Mouse (Mus musculus) 3134 (cell line): ENCODE measurements around the gene Rhbdl3.
A peak's percentile ranks its signal among the peaks of the same experiment; 100 is the strongest.

Experiments used
- DNase-seq: peaks from one replicate; pipeline ENCODE4 v3.0.0-alpha.2; 2011; ENCODE audit warnings: low spot score; ENCODE audit not compliant: insufficient read length; ENCODE audit errors: extremely low read depth

Rhbdl3 gene

GRCm38 (mm10) chr11:80300551-80301315 lies at the start of gene Rhbdl3:
Gene Rhbdl3, plus strand, starts transcription at chr11:80300912.
- DNase-seq = no peak

DNA sequence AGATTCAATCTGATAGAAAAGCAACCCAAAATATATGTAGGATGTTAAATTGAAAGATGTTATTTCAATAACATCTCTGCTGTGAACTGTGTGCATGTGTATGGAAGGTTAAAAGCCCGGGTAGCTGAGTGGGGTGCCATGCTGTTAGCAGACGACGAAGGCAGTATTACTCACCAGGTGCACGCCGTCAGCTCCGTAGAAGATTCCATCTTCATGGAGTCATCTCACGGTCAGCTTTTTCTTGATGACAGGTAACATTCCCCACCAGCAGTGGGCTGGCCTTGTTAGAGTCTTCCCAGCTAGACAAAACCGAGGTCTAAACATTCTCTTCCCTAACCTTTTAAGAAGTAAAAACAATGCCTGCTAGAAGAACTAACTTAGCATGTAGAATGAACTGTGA lies 36.6 kb upstream of the Rhbdl3 start:
- DNase-seq = no peak

GRCm38 (mm10) chr11:80271096-80271495 lies 29.6 kb upstream of the Rhbdl3 start:
- no peak for DNase-seq

- DNase-seq = no peak
Observed at GRCm38 (mm10) chr11:80275011-80275410, 25.7 kb upstream of the Rhbdl3 start.

- no peak for DNase-seq
Observed at GRCm38 (mm10) chr11:80278054-80278453, 22.7 kb upstream of the Rhbdl3 start.

- no peak for DNase-seq
Observed at GRCm38 (mm10) chr11:80283786-80284185, 16.9 kb upstream of the Rhbdl3 start.

DNA sequence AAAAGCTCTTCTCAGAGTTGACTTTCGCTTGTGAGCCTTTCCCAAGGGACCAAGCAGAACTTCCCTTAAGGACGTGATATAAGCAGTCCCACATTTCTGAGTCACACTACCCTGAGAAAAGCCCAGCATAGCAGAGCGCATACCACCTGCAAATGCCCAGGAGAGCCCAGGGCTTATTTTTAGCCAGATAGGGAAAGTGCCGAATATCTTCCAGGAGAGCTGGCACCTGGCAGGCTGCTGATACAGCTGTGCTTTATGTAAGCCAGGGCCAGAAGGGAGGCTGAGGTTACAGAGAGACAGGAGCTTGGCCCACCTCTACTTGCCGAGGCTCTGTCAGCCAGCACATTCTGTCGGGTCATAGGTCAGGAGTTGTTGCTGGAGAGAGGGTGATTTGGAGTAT lies 16.1 kb upstream of the Rhbdl3 start:
- DNase-seq = peak; percentile 40

GRCm38 (mm10) chr11:80287150-80287549 lies 13.6 kb upstream of the Rhbdl3 start:
- DNase-seq = peak; percentile 30

- DNase-seq = no peak
Observed at GRCm38 (mm10) chr11:80289701-80290445, 10.8 kb upstream of the Rhbdl3 start.

DNA sequence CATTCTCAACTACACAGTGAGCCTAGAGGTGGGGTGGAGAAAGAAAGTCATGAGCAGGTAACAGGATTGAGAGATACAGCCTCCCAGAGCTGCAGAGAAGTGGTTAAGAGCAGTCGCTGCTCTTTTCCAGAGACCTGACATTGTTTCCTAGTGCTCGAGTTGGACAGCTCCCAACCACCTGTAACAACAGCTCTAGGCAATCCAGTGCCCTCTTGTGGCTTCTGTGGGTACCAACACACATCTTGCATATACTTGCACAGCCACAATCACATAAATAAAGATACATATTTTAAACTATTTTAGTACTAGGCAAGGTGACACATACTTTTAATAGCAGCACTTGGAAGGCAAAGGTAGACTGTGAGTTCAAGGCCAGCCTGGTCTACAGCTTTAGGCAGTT lies 9.7 kb upstream of the Rhbdl3 start:
- DNase-seq = no peak

DNA sequence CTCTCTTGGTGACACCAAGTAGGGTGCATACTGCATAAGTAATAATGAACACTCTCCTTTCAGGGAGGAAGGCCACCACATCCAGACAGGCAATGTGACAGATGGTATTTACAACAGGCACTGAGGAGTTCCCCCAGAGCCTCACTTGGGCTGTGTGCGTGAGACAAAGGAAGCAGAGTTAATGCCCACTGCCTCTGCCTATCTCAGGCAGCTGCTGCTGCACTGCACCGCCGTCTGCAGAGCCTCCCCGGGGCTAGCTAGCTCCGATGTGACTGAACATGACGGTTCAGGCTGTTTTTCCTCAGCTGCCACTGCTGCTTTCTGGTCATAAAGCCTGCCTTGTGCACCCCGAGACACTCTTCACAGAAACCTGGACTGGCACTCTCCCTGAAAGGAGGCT lies 8.2 kb upstream of the Rhbdl3 start:
- DNase-seq = no peak

DNA sequence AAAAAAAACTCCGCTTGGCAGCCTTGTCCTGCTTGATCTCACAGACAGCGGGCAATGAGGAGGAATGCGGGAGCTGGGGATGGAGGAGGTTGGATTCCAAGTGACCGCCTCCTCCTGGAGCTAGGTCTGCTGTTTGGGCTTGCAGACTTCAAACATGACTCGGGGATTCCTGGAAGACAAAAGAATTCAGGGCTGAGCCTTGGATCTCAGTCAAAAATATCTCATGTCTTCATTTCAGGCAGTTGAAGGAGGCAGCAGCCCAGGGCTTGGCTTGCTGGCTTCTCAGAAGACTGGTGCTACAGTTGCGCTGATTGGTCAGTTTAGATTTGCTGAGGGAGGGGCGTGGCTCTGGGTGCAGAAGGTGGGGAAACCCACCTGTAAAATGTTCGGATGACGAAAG lies 5.6 kb upstream of the Rhbdl3 start:
- DNase-seq = no peak

- DNase-seq = no peak
Observed at GRCm38 (mm10) chr11:80295785-80296184, 4.9 kb upstream of the Rhbdl3 start.

- DNase-seq = no peak
Observed at GRCm38 (mm10) chr11:80299513-80300235, 1.0 kb upstream of the Rhbdl3 start.

GRCm38 (mm10) chr11:80301316-80302045 lies 769 bp downstream of the Rhbdl3 start:
- DNase-seq = no peak

DNA sequence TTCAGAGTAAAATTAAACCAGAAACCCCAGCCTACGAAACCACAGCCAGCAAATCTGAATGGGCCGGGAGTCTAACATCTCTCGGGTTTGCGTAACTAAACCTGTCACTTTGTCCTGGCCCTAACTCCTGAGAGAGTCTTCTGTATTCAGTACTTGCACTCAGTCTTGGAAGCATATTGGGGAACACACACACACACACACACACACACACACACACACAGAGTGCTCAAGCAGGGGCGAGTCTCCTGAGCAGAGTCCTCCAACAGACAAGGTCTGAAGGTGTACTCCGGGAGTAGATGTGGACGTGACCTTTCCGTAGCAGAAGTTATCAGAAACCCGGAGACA lies 1.3 kb downstream of the Rhbdl3 start:
- no peak for DNase-seq

DNA sequence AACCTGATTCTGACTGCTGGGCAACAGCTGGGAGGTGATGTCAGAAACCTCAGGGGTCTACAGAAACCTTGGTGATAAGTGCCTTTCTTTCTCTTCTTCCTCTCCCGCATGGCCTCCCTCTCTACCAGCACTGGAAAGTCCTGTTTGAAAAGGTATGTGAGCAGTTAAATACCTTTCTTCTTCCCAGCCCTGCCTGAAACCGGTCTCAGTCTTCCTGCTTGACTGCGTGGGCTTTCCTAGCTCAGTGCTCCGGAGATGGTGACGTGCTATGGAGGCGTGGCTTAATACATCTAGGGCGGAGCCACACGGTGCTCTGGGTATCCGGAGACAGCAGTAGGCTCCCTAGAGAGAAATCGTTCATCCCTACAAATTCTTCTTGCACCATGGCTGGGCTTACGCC lies 1.8 kb downstream of the Rhbdl3 start:
- no peak for DNase-seq

DNA sequence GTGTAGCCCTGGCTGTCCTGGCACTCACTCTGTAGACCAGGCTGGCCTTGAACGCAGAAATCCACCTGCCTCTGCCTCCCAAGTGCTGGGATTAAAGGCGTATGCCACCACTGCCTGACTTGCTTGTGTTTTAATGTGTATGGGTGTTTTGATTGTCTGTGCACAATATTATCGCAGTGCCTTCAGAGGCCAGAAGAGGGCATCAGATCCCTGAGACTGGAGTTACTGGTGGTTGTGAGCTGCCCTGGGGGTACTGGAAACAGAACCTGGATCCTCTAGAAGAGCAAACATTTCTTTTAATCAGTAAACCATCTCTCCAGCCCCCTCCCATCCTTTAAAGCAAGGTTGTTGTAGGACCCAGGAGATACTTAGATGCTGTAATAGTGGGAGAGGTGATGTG lies 3.0 kb downstream of the Rhbdl3 start:
- DNase-seq = no peak

DNA sequence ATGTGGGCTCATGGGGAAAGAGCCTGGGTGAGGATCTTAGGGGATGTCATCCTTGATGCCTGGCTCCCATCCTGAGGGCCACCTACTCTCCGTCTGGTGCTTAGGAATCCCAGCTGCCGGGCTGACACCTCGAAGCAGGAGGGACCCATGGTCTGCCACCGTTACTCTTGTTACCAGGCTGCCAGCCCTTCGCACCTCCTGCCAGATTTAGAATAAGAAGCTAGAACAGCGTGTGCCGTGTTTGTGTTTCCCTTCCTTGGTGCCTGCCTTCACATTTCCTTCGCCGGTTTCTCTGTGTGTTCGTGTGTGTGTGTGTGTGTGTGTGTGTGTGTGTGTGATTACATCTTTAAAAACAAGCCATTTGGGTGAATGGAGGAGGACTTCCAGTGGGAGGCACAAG lies 4.1 kb downstream of the Rhbdl3 start:
- DNase-seq = no peak

DNA sequence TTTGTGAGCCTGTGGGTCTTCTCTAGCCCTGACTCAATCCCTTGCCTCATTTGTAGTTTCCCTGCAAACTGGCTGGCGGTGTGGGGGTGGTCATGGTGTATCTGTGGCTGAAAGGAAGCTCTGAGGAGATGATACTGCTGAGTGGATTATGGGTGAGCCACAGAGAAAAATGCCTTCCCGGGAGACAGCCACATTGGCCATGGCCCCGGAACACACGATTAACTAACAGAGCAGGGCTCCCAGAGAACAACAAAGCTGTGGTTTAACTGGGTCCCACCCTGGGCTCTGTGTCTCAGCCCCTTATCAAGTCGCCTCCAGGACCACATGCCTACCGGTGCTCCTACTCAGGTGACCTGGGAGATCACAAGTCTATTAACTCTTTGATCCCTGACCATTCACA lies 7.8 kb downstream of the Rhbdl3 start:
- DNase-seq = no peak

GRCm38 (mm10) chr11:80311271-80311670 lies 10.6 kb downstream of the Rhbdl3 start:
- no peak for DNase-seq
